Mouse (Mus musculus): Measurements from ENCODE around the gene Tnfsf11. TPM values are rescaled to one million over a fixed set of nuclear protein-coding genes. Genes with fewer than 3 reads are reported as not detected.

Gene Tnfsf11
- total and polyA plus RNA-seq, 3 experiments = 0.13 TPM; not detected in 2

DNA sequence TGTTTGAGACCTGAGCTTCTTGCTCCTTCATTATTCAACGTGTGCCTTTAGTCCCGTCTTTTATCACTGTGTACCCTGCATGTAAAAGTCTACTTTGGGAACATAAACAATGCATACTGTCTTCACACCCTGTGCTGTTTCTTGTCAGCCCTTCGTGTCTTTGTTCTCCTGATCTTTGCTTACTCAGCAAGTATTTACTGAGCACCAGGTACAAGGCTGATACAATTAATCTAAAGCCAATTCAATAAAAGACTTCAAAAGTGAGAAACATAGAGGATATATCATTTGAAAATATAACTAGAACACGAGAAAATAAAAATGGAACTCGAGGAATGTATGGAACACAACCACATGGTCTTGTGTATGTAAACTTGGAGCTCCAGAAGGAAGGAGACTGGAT lies 9.8 kb upstream of the Tnfsf11 start:
- TF ChIP-seq ELF1 (IDR thresholded peaks at IDR 0.05; ENCODE audit: low read depth, low read length) (no peak), MAFK (IDR thresholded peaks at IDR 0.05; ENCODE audit: insufficient replicate concordance, low read length) (peak; percentile 83), BHLHE40 (IDR thresholded peaks at IDR 0.05; ENCODE audit: low read depth, low read length) (no peak), UBTF (IDR thresholded peaks at IDR 0.05; ENCODE audit: low read depth, low read length) (no peak)
- Histone ChIP-seq H3K4me2 (ENCODE audit: insufficient read depth, low read depth, poor library complexity, severe bottlenecking) (no peak overlapping the region), H3K79me2 (replicated peaks; ENCODE audit: control insufficient read depth, extremely low read depth, insufficient read depth, poor library complexity, severe bottlenecking) (no peaks in the 10 kb centered on the region), H3K27ac (ENCODE audit: insufficient read depth, low read depth) (no peak overlapping the region), H3K9me3 (replicated peaks; ENCODE audit: low read length) (no peaks in the 10 kb centered on the region), H3K9ac (ENCODE audit: insufficient read depth, low read depth) (no peak overlapping the region), H3K4me3 (replicated peaks in 1 of 3; ENCODE audit: low read depth in 2 of 3, low read length in 2 of 3, poor library complexity in 1 of 3) (no peak overlapping the region), H3K27me3 (replicated peaks) (no peaks in the 10 kb centered on the region), H3K36me3 (replicated peaks in 1 of 2; ENCODE audit: control insufficient read depth in 1 of 2, insufficient read depth in 1 of 2, low read length in 1 of 2) (no peaks in the 10 kb centered on the region), H3K4me1 (ENCODE audit: control insufficient read depth in 1 of 2, insufficient read depth in 2 of 2) (peaks cover 7 to 17% of the 10 kb centered on the region in 2 experiments)
- dilution Hi-C loops (cut with MboI; ENCODE audit: extremely low pct_ligation_motif_present, extremely low pct_unique_long_range_greater_than_20kb, low sequenced_read_pairs) = no loop called here
- in situ Hi-C loops (cut with MboI; ENCODE audit: low pct_ligation_motif_present, low pct_unique_long_range_greater_than_20kb, low sequenced_read_pairs) = loop anchor here (10.0 kb wide), 1 partner anchor 167 kb away; no protein-coding TSS in a partner anchor
- DNase-seq (ENCODE audit: extremely low read depth) = no peak

DNA sequence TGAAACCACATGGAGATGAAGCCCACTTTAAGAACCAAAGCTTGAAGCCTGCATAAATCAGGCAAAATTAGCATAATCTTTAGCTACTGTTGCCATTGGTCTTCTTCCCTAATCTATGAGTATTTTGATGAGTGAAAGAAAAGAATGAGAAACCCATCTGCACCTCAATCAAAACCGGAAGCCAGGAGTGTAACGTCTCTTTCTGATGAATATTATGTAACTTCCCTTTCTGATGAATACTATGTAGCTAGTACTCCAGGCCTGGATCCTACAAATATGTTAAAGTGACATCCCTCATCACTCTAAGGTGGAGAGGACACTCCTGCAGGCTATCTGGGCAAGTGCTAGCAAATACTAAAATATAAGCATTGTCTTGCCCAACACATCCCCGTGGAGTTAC lies 6.9 kb downstream of the Tnfsf11 start:
- no peak for TF ChIP-seq PAX5 (IDR thresholded peaks at IDR 0.05; ENCODE audit: low read length)
- TF ChIP-seq RCOR1 (conservative IDR thresholded peaks at IDR 0.05; ENCODE audit: low read depth, low read length) = no peak
- no peak for TF ChIP-seq ZMIZ1 (IDR thresholded peaks at IDR 0.05; ENCODE audit: low read depth, low read length)
- no peak for TF ChIP-seq GABPA (IDR thresholded peaks at IDR 0.05; ENCODE audit: insufficient replicate concordance, low read depth, low read length)
- TF ChIP-seq KAT2A (IDR thresholded peaks at IDR 0.05; ENCODE audit: insufficient replicate concordance, low read length) = no peak
- no peak for TF ChIP-seq RAD21 (IDR thresholded peaks at IDR 0.05; ENCODE audit: low read depth, low read length)
- no peak for TF ChIP-seq NRF1 (IDR thresholded peaks at IDR 0.05; ENCODE audit: low read depth, low read length)
- no peak for TF ChIP-seq MAX (IDR thresholded peaks at IDR 0.05; ENCODE audit: low read length)
- TF ChIP-seq USF2 (conservative IDR thresholded peaks at IDR 0.05; ENCODE audit: low read depth, low read length) = no peak
- no peak for TF ChIP-seq MAFK (IDR thresholded peaks at IDR 0.05; ENCODE audit: insufficient replicate concordance, low read length)
- no peak for TF ChIP-seq UBTF (IDR thresholded peaks at IDR 0.05; ENCODE audit: low read depth, low read length)
- no peak for TF ChIP-seq CTCF (conservative IDR thresholded peaks at IDR 0.05 in 1 of 2, IDR thresholded peaks at IDR 0.05 in 1 of 2; ENCODE audit: low read depth in 2 of 2, low read length in 2 of 2)
- no peak for TF ChIP-seq MEF2A (IDR thresholded peaks at IDR 0.05; ENCODE audit: borderline replicate concordance, low read depth, low read length)
- TF ChIP-seq BHLHE40 (IDR thresholded peaks at IDR 0.05; ENCODE audit: low read depth, low read length) = no peak
- no peak for TF ChIP-seq SMC3 (IDR thresholded peaks at IDR 0.05; ENCODE audit: low read depth, low read length)
- TF ChIP-seq NELFE (IDR thresholded peaks at IDR 0.05; ENCODE audit: low read depth, low read length) = no peak
- TF ChIP-seq MYC (IDR thresholded peaks at IDR 0.05; ENCODE audit: low read depth, low read length) = no peak
- no peak for TF ChIP-seq MXI1 (IDR thresholded peaks at IDR 0.05; ENCODE audit: low read depth, low read length)
- no peak for DNase-seq (ENCODE audit: extremely low read depth)
- no peaks in the 10 kb centered on the region for H3K9me3 ChIP-seq (replicated peaks; ENCODE audit: low read length)
- no peak overlapping the region for H3K27ac ChIP-seq (ENCODE audit: insufficient read depth, low read depth)
- no peaks in the 10 kb centered on the region; the same call in 1 of the 2 replicates for H3K79me2 ChIP-seq (replicated peaks; ENCODE audit: control insufficient read depth, extremely low read depth, insufficient read depth, poor library complexity, severe bottlenecking)
- H3K4me1 ChIP-seq (ENCODE audit: control insufficient read depth in 1 of 2, insufficient read depth in 2 of 2) = 0 out of 4 replicates have a peak, but pooled peaks cover 0 to 2% of the 10 kb centered on the region in 2 experiments
- H3K4me2 ChIP-seq (ENCODE audit: insufficient read depth, low read depth, poor library complexity, severe bottlenecking) = no peak overlapping the region
- H3K9ac ChIP-seq (ENCODE audit: insufficient read depth, low read depth) = no peak overlapping the region
- H3K27me3 ChIP-seq (replicated peaks) = no peaks in the 10 kb centered on the region
- no peaks in the 10 kb centered on the region for H3K36me3 ChIP-seq (replicated peaks in 1 of 2; ENCODE audit: control insufficient read depth in 1 of 2, insufficient read depth in 1 of 2, low read length in 1 of 2)
- dilution Hi-C loops (cut with MboI; ENCODE audit: extremely low pct_ligation_motif_present, extremely low pct_unique_long_range_greater_than_20kb, low sequenced_read_pairs) (no loop called here), in situ Hi-C loops (cut with MboI; ENCODE audit: low pct_ligation_motif_present, low pct_unique_long_range_greater_than_20kb, low sequenced_read_pairs) (no loop called here)
- no peak overlapping the region for H3K4me3 ChIP-seq (replicated peaks in 1 of 3; ENCODE audit: low read depth in 2 of 3, low read length in 2 of 3, poor library complexity in 1 of 3)

Measured in CH12.LX (cell line).